Comparison of ENCODE assay signal across 13 mouse cellular contexts in genomic region chr12:25010416-25010815, GRCm38 (mm10).
"Had no signal": no experiment of that assay in that cellular context is flagged by ENCODE, and none has a peak within 500 bp of the region (broad histone marks: within the 10 kb centered on the region; RNA-seq: fewer than 3 reads in every experiment).

No protein-coding gene starts in this region.

- H3K9ac ChIP-seq: limb, embryonic 15.5 days; liver, embryonic 12.5 days; lung, embryonic 14.5 days; neural tube, embryonic 13.5 days had no signal

- H3K27ac ChIP-seq: limb, embryonic 15.5 days; liver, embryonic 12.5 days; midbrain, embryonic 10.5 days; neural tube, embryonic 13.5 days had no signal

- H3K4me1 ChIP-seq: limb, embryonic 15.5 days; neural tube, embryonic 13.5 days had no signal

- DNase-seq: kidney, adult 2 months; kidney, postnatal 25 days; layer of hippocampus, adult 9-11 months; layer of hippocampus, postnatal 36 days; lung, embryonic 14.5 days; lung, postnatal 10 days; lung, postnatal 4 days; midbrain, embryonic 14.5 days; right cerebral cortex, postnatal 25 days had no signal

- H3K4me2 ChIP-seq: limb, embryonic 15.5 days; liver, embryonic 12.5 days; lung, embryonic 14.5 days; neural tube, embryonic 13.5 days had no signal

- H3K9me3 ChIP-seq: limb, embryonic 15.5 days; liver, embryonic 12.5 days; midbrain, embryonic 10.5 days; neural tube, embryonic 13.5 days had no signal

- H3K4me3 ChIP-seq: limb, embryonic 15.5 days; liver, embryonic 12.5 days; midbrain, embryonic 10.5 days; neural tube, embryonic 13.5 days had no signal

- H3K27me3 ChIP-seq: limb, embryonic 15.5 days; liver, embryonic 12.5 days; neural tube, embryonic 13.5 days had no signal
